Mouse (Mus musculus) cerebellum, adult 18-20 months (tissue): ENCODE measurements around the gene Usp5.
A peak's percentile ranks its signal among the peaks of the same experiment; 100 is the strongest.
"Not testable (repeated sequence)": the region's sequence is repeated elsewhere in the genome, so short reads cannot be mapped to it uniquely, and the experiment has no call there.

Experiments
- DNase-seq, 2 experiments: peaks; one replicate each; pipeline ENCODE4 v3.0.0; 2021

The Usp5 gene

DNA sequence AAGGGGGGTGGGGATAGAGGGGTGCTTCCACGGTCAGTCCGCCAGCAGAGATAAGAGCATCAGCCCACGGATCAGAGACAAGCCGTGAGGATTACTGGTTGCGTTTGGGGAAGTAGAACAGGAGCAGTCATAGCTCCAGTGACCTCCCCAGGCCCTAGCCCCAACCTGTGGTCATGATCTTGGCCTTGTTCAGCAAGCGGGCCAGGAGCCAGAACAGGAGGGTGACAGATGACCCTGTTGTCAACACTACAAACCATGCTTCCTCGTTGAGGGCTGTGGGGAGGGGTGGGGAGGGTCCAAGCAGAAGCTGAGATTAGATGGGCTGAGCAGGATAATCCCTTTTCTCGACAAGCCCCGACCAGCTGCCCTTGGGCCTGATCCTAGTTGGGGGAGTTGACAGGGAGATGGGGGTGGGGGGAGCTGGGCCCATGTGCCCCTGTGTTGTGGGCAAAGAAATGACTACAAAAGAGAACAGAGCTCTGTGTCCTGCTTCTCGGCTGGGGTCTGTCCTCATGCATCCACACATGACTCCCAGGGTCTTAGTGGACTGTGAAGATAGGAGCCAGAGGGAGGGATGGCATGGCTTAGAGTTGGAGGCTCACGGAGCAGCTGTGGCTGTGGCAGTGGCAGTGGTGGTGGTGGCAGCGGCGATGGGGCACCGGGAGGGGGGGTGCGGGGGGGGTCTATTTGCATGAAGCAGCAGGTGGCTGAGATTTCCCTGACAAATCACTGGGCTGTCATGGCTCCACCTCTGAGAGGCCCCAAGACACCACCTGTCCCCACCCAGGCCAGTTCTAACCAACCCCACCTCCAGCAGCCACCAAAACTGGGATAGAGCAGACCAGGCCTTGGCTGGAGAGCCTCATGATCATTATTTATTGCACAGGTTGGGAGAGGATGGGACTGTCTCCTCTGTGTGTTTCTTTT, 11.2 kb upstream of the Usp5 start, which contains the start of gene Gnb3:
Gene Gnb3, minus strand, starts transcription at position 35 of the 927 bp plus-strand sequence.
- no peak for DNase-seq

DNA sequence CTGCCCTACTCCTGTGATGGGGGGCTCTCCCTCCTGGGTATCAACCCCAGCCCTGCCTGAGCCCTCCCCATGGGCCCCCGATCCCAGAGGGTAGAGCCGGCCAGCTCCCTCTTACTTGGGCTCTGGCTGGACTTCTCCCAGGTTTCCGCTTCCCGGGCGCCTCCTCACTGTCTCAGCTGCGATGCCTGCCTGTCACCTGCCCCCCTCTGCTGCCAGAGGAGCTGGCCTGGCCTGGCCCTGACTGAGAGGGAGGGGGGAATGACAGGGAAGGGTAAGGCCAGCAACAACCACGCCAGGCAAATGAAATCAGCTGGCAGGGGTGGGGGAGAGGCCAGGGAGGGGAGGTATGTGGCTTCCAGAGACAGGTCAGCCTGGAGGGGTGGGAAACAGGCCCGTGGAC, 10.5 kb upstream of the Usp5 start:
- no peak for DNase-seq

DNA sequence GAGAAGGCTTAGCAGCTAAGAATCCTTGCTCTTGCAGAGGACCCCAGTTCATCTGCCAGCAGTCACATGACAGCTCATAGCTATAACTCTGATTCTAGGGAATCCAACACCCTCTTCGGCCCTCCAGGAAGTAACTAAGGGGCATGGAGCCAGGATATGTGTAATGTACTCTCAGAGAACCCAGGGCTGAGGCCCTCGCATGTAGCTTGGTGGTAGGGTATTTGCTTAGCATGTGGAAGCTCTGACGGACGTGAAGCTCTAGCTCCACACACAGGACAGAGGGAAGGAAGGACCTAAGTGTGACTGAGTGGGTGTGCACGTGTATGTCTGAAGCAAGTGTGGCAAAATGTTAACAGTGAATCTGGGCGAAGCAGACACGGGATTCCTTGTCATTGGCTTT, 7.1 kb upstream of the Usp5 start:
- no peak for DNase-seq

DNA sequence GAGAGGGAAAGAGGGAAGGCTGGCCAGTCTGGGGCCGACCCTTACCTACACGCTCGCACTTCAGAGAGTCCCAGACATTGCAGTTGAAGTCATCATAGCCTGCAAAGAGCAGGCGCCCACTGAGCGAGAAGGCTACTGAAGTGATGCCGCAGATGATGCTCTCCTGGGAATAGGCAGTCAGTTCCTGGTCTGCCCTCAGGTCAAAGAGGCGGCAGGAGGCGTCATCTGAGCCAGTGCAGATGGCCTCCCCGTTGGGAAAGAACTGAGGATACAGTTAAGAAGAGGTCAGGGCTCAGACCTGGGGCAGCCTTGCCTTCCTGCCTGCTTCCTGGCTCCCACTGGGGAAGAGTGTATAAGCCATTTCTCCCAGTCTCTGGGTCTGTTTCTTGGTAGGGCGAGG, 6.2 kb upstream of the Usp5 start:
- DNase-seq = no peak

DNA sequence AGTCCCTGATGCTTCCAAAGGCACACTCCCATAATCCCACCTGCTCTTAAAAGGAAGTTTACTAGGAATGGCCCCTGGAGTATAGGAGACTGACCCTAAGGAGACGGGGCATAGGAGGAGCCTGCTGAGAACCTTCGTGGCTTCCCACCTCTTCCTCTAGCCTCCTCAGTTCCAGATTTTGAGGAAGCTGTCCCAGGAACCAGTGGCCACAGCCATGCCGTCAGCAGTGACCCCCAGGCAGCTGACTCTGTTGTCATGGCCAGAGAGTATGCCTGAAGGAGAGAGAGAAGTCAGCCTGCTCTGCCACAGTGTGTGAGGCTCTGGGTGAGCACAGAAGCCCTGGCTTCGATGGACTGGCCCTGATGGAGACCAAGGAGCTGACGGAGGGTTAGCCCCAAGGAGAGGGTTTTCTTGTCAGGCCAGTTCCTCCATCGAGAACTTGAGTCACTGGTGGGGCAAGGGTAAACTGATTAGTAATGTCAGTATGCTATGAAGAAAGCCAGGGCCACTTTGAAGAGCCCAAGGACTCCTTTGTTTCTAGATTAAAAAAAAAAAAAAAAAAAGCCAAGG, 5.3 kb upstream of the Usp5 start:
- no peak for DNase-seq

DNA sequence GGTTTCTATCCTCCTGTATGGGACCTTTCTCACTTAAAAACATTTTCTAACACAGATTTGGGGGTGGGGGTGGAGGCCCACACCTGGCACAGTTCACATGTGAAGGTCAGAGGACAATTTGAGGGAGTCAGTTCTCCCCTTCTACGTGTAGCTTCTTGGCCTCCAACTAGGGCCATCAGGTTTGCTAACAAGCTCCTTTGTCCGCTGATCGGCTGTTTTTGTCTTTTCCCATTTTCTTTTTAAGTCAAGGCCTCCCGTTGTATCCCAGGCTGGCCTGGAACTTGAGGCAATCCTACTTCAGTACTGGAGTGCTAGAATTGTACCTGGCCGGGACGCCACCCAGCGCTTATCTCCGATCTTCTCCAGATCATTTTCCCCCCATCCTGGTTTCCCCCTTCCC, 2.4 kb upstream of the Usp5 start:
- DNase-seq = no peak

DNA sequence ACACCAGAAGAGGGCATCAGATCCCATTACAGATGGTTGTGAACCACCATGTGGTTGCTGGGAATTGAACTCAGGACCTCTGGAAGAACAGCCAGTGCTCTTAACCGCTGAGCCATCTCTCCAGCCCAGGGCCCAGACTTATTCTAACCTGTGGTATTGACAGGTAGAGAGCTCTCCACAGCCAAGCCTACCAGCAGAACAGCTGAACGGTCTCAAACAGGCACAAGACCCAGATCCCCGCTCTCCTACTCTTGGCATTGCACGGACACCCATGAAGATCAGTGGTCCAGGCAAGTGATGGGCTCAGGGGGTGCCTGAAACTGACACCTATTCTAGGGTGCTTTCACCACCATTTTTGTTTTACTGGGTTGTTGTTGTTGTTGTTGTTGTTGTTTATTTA, 1.9 kb upstream of the Usp5 start:
- not testable (repeated sequence) for DNase-seq

DNA sequence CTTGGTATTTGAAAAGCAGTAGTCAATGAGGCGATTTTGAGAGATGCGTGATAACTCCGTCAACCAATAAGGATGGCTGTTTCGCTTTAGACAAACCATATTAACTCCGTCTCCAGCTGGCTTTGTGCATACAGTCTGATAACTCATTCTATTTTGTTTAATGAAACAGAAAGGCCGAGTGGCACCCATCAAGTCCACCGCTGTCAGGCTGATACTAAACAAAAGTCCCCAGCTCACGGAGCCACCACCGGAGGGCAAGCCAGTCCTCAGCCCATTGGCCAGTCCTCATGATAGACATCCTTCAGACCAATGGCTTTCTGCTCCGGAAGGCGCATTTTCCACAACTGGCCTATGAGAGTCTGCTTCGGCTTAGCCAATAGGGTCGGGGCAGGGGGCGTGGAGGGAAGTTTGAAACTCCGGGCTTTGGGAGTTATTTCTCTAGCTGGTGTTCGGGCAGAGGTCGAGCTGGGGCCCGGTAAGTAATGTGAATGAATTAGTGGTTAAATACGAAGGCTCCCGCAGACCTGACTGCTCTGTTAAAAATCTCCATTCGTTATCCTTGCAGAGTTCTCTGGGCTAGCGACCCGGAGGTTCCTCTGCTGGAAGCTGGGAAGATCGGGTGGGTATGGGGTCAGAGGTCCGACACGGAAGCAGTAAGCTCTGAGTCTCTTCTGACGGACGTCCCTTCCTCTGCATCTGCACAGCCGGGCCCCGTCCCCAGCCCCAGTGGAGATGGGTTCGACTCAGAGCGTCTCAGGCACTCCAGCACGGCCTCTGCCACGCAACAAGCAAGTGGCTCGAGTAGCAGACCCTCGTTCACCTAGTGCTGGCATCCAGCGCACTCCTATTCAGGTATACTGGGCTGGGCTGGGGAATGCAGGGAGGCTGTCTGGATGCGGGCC, 766 bp upstream of the Usp5 start:
- DNase-seq = peak; percentile 87 to 96

DNA sequence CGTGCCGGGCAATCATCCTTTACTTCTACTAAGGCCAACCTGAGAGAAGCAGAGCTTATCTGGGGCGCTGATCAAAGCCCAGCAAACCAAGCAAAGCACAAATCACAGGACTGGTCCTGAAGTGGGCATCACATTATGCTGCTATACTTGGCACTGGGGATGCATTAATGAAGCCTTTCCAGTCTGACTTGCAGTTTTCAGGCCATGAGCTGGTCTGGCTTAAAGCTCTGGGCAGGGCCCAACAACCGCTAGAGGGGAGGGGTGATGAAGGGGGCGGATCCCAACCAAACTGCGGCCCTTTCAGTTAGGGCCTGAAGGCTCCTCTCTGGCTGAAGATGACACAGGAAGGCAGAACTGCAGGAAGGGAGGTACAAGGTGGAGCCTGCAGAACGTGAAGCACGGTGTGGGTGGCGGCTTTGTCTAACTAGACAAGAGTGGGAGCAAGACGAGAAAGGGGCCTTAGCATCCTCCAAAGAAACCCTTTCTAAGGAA, 1.1 kb downstream of the Usp5 start:
- peak; percentile 40 to 44 for DNase-seq

DNA sequence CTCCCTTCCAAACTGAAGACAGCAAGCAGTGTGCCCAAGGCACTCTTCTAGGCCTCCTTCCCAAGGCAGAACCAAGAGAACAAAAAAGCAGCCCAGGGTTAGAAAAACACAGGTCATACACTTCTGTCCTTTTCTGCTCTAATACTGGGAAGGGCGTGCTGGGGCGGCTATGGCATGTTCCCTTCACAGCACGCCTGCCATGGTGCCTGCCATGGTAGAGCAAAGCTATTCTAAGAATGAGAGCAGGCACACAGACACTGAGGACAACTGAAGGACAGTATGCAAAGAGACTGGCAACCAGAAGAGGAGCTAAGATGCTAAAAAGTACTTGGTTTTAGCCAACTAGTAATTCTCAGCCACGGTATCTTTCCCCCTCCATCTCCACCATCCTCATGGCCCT, 7.2 kb downstream of the Usp5 start:
- no peak for DNase-seq

DNA sequence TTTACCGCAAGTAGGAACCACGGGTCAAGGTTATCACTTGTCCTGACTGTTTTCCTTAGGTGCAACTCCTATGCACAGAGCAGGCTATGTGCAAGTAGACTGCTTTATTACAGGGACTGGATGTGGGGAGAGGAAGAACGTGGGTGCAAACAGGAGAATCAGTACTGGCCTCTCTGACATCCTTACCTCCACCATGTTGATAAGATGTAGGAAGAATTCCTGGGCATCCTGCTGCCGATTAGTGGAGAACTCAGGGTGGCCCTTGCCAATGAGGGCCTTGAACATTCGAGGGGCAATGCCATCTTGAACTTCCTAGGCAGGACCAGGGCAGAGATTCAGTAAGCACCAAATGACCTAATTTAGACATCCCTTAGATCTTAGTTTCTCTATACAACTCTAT, 8.4 kb downstream of the Usp5 start:
- DNase-seq = no peak

DNA sequence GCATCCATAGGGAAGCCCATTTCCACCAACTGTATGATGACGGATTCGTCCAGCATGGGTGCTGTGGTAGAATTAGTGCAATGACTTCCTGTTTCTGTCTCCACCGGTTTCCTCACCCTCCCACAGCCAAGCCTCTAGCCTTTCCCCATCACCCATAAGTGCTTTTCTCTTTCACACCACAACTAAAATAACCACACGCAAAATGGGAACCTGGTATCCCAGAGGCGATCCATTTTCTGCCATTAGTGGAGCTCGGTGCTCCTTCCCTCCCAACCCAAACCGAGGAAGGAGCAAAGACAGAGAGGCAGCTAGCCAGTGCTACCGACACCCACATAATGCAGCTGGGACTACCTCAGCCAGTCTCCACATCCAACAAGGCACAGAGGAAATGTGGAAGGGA, 11.3 kb downstream of the Usp5 start:
- no peak for DNase-seq

DNA sequence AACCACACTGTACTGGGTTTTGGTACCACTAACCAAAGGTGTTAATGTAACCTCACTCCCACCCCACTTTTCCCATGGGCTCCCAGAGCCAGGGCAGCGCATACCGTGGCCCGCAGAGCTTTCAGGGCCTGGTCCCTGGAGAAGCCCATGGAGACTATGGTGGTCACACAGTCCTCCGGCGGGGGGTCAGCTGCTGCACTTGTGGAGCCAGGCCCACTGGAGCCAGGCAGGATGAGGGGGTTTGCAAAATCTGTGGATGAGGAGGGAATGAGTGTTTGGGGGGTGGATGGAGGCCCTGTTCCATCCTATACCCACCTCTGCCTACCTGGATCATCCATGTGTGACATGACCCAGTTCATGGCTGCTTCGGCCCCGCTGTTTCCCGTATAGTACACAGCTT, 11.7 kb downstream of the Usp5 start:
- DNase-seq = peak in 1 of 2 experiments; percentile 7

DNA sequence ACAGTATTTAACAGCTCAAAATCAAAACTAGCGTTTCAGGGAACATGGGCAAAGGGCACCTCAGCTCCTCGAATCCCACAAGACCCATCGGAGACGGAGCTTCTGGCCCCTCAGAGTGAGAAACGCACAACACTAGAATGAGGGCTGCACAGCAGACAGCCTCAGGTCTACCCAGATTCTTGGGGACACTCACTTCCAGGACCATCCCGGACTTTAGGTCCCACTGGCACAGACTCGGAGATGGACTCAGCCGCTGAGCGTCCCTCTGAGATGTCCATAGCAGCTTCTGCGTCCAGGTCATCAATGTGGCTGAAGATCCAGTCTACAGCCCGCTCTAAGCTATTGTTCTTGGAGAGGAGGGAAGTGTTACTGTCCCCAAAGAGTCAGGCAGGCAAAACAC, 12.2 kb downstream of the Usp5 start:
- peak in 1 of 2 experiments; percentile 4 for DNase-seq

DNA sequence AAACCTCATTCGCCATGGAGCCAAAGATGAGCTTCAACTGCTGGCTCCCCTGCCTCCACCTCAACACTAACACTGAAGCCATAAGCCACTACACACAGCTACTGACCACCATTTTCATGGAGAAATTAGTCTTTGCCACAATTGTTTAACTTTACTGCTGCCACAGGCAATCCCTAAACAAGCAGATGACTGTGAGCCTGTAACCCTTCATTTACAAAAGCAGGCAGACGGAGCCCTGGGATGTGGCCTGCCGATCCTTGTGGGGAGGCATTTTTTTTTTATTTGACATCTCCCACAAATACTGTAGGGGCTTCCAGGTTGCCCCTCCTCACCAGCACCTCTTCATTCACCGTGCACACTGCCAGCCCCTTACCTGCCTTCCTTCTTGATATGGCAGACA, 12.7 kb downstream of the Usp5 start:
- DNase-seq = no peak

DNA sequence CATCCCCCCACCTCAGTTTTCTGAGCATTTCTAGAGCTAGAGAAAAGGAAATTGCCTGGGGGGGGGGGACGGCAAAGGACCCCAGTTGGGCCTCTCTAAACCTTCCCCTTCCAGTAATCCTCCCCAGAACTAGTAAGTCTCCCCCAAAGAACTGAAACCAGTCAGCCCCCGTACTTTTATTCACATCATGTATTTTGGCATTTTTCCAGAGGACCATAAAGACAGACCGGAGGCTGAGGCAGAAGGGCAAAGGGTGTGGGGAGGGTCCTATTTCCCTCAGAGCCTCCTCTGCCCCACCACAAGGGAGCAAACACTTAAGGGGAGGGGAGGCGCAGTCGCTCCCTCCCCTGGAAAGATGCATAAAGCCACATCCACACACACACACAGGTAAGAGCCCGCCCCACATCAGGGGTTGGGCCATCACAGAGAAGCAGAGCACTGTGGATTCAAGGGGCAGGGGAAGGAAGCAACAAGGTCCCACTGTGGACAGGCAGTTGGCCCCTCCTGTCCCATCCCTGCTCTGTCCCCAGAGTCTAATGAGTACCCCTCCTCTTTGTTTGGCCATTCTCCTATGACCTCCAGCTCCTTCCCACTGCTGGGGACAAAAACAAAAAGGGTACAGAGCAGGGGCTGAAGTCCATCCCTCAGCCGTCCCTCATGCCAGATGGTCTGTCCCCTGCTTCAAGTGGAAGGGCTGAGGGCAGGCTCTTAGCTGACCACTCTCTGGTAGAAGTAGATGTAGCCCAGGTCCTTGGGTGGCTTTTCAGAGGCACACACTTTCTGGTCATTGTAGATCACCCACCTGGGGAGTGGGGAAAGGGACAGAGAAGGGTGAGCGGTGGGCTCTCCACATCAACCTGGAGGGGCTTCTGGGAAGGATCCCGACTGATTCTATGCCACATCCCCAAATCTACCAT, 14.2 kb downstream of the Usp5 start:
- peak in 1 of 2 experiments; percentile 12 for DNase-seq

DNA sequence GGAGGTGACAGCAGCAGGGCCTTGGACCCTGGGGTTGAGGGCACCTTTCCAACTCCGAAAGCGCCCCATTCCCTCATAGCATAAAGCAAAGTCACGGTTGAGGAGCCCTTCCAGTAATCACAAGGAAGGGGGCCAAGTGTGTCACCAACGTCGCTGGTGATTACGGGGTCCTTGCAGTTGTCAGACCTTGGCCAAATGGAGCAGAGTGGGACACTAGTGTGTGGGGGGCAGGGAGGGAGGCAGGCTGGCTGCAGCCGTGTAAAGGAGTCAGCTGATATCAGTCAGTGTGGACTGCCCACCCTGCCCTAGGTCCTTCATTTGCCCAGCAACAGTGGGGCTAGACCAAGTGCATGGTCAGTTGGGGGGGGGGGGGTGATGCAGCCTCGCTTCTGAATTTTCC, 14.8 kb downstream of the Usp5 start:
- DNase-seq = no peak

DNA sequence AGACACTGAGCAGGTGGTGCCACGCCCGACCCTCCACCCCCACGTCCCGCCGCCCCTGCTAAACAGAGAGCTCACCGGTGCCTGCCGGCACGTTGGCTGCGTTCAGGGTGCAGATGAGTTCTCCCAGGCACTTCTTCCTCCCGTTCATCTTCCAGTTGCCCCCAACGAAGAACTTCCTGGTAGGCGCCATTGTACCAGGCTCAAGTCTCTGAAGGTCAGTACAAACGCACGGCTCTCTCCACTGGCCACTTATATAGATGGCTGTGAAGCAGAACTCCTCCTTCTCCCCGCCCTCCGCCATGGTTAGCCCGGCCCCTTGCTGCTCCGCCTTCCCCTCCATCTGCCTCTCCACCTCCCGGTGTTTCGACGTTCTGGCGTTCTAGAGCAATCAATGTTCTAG, 15.4 kb downstream of the Usp5 start, which contains the start of gene Tpi1:
Gene Tpi1, minus strand, starts transcription at position 364 of the 400 bp plus-strand sequence.
- peak; percentile 90 to 94 for DNase-seq

DNA sequence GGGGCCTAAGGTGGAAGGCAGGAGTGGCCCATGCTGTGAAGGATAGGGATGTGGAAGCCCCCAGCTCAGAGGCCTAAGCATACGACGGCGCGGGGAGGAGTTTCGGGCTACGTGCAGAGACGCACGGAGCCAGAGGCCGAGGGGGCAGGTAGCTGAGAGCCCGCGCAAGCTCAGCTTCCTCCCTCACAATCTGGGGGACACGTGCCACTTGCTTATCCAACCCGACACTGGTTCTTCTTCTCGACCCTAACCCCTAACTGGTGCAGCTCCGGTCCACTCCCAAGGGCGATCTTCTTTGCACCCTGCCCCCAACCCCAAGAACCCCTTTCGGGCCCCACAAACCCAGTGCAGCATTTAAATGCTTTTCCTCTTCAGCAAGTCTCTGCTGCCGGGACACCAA, 15.8 kb downstream of the Usp5 start:
- peak; percentile 80 to 81 for DNase-seq

DNA sequence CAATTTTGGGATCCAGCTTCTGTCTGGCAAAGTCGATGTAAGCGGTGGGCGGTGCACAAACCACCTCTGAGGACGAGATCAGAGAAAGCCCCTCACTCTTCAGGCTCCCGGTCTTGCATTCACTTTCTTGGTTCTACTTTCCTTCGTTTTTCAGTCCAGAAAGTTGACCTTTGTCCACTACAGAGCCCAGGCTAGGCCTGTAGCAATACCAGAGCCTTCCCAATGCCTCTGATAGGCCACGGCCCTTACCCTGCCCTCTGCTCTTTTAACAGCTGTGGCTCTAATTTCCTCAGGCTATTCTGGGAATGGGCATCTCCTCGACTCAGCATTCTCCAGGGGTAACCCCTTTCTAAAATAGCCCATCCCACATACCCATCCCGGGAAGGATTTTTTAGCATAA, 16.4 kb downstream of the Usp5 start:
- peak in 1 of 2 experiments; percentile 43 for DNase-seq

DNA sequence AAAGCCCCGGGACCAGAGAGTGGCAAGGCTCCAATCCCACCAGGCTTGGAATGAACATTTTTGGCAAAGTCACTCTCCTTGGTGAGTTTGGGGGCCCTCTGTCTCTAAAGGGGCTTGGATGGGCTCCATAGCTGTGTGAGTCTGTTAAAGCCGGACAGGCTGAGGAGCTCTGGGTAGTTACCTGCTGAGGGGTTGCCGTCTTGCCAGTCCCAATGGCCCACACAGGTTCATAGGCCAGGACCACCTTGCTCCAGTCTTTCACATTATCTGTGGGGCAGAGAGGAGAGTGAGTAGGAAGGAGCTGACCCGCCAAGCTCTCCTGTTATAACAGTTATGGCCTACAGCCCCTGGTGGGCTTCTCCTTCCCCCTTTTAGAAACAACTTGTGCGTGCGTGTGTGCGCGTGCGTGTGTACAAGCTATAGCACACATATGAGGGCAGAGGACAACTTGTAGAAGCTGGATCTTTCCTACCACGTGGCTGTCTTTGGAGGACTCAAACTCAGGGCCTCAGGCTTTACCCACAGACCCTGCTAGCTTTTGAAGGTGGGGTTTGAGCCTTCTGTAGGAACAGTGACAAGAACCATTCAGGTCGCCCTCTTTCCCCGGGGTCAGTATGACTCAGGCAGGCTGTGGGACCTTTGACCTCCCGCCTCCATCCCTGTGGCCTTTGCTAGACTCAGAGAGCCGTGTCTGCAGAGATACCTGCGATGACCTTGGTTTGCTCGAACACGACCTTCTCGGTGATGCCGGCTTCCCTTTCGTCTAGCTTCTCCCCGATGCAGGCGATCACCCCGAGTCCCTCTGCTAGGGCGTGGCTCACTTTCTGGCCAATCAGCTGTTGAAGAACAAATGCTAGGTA, 17.4 kb downstream of the Usp5 start:
- DNase-seq = peak in 1 of 2 experiments; percentile 26
